16 mouse cellular contexts compared by ENCODE assay signal in genomic region chr11:103066191-103067050, GRCm38 (mm10). TPM values are rescaled to one million over a fixed set of nuclear protein-coding genes. Genes with fewer than 3 reads are reported as not detected.
DNase-seq lines count a peak whose midpoint lies in the region; ATAC-seq and TF ChIP-seq lines count a peak whose summit lies in the region.
"Had no signal": no experiment of that assay in that cellular context is flagged by ENCODE, and none has a peak within 500 bp of the region (broad histone marks: within the 10 kb centered on the region; RNA-seq: fewer than 3 reads in every experiment).

No protein-coding gene starts in this region.

- H3K4me3 ChIP-seq in heart, embryonic 15.5 days, result no peak overlapping the region
- no peak overlapping the region for H3K4me3 ChIP-seq in liver, adult 2 months (ENCODE audit: insufficient read depth, low read depth, low read length)
- no peak overlapping the region for H3K4me3 ChIP-seq in liver, embryonic 12.5 days
- H3K4me3 ChIP-seq: forebrain, embryonic 10.5 days; limb, embryonic 13.5 days had no signal

- H3K9ac ChIP-seq in heart, embryonic 15.5 days, result no peak overlapping the region
- H3K9ac ChIP-seq in liver, adult 2 months (ENCODE audit: low read depth, low read length), result no peak overlapping the region
- H3K9ac ChIP-seq in liver, embryonic 12.5 days, result no peak overlapping the region
- H3K9ac ChIP-seq: hindbrain, embryonic 14.5 days; limb, embryonic 13.5 days had no signal

- no peak overlapping the region for H3K4me2 ChIP-seq in heart, embryonic 15.5 days
- H3K4me2 ChIP-seq in liver, embryonic 12.5 days, result no peak overlapping the region
- H3K4me2 ChIP-seq: hindbrain, embryonic 14.5 days; limb, embryonic 13.5 days had no signal

- peak; percentile 10 for DNase-seq in cerebellum, adult 9-11 months
- DNase-seq in cerebellum, adult 11 months, result no peak
- DNase-seq in heart, postnatal 10 days, result no peak
- DNase-seq in liver, adult 2 months (ENCODE audit: extremely low read depth, low read depth, low spot score), result peak; percentile 51
- DNase-seq in 3T3-L1 (ENCODE audit: low read depth, low spot score), result peak; percentile 39
- no peak for DNase-seq in left cerebral cortex, postnatal 4 days
- DNase-seq: cerebellum, adult 18-20 months; layer of hippocampus, adult 9-11 months; midbrain, embryonic 14.5 days had no signal

- no peak for ATAC-seq in heart, embryonic 15.5 days (replicated peaks; ENCODE audit: insufficient number of reproducible peaks, insufficient read depth, low FRiP score, low read depth)
- ATAC-seq in liver, embryonic 12.5 days, result no peak
- ATAC-seq: intestine, embryonic 16.5 days had no signal

- no peaks in the 10 kb centered on the region for H3K9me3 ChIP-seq in heart, embryonic 15.5 days (replicated peaks)
- no peaks in the 10 kb centered on the region for H3K9me3 ChIP-seq in liver, embryonic 12.5 days (replicated peaks)
- H3K9me3 ChIP-seq: forebrain, embryonic 10.5 days; limb, embryonic 13.5 days had no signal

- peaks cover 21% of the 10 kb centered on the region for H3K4me1 ChIP-seq in heart, embryonic 15.5 days (replicated peaks)
- peaks cover 7% of the 10 kb centered on the region; the same call in 1 of the 2 replicates for H3K4me1 ChIP-seq in liver, adult 2 months (ENCODE audit: control insufficient read depth, insufficient read depth, low read length)
- H3K4me1 ChIP-seq in liver, embryonic 12.5 days, result no peaks in the 10 kb centered on the region
- H3K4me1 ChIP-seq: forebrain, embryonic 10.5 days; limb, embryonic 13.5 days had no signal

- no peaks in the 10 kb centered on the region for H3K79me2 ChIP-seq in liver, adult 2 months (ENCODE audit: control insufficient read depth, insufficient read depth, low read length)

- 91% methylated on average over 14 of the region's 14 CpGs for WGBS in heart, embryonic 15.5 days
- 80% methylated on average over 14 of the region's 14 CpGs for WGBS in liver, adult 2 months
- WGBS in liver, embryonic 12.5 days (ENCODE audit: insufficient replicate concordance), result 85% methylated on average over 14 of the region's 14 CpGs

- H3K27ac ChIP-seq in heart, embryonic 15.5 days, result peak overlapping the region; percentile 67; the same call in 1 of the 2 replicates
- H3K27ac ChIP-seq in liver, adult 2 months (replicated peaks; ENCODE audit: insufficient read depth, low read depth, low read length), result no peak overlapping the region
- no peak overlapping the region for H3K27ac ChIP-seq in liver, embryonic 12.5 days
- H3K27ac ChIP-seq: forebrain, embryonic 10.5 days; hindbrain, embryonic 14.5 days had no signal

- TF ChIP-seq CTCF in liver, adult 2 months (IDR thresholded peaks at IDR 0.05; ENCODE audit: low read depth, low read length), result no peak

- H3K36me3 ChIP-seq in heart, embryonic 15.5 days, result peaks cover 82% of the 10 kb centered on the region
- peaks cover 52% of the 10 kb centered on the region for H3K36me3 ChIP-seq in liver, adult 2 months (ENCODE audit: control insufficient read depth, insufficient read depth, low read length)
- peaks cover 92% of the 10 kb centered on the region for H3K36me3 ChIP-seq in liver, embryonic 12.5 days

- TF ChIP-seq POLR2A in liver, adult 2 months (IDR thresholded peaks at IDR 0.05; ENCODE audit: extremely low read depth, insufficient read depth, low read length), result no peak

- no peaks in the 10 kb centered on the region for H3K27me3 ChIP-seq in heart, embryonic 15.5 days
- no peaks in the 10 kb centered on the region for H3K27me3 ChIP-seq in liver, adult 2 months (ENCODE audit: control insufficient read depth, insufficient read depth, low read length)
- no peaks in the 10 kb centered on the region for H3K27me3 ChIP-seq in liver, embryonic 12.5 days (replicated peaks)
- H3K27me3 ChIP-seq: limb, embryonic 13.5 days had no signal

- intact Hi-C loops in heart, postnatal 10 days (cut with DNase I), result no loop called here
- intact Hi-C loops in left cerebral cortex, postnatal 4 days (cut with DNase I), result no loop called here

RNA-seq across cellular contexts. Expression of gene Plcd3, which starts 35.0 kb away (rescaled TPM):
- 11.0 and 11.8 TPM in 2 replicates for polyA plus RNA-seq in heart, embryonic 15.5 days (2015; fragmentation: Nextera tagmentation; extraction: Ambion mirVana)
- 10 to 100 TPM; 26.7 to 27.7 TPM for total RNA-seq in heart, postnatal 10 days (2021)
- total RNA-seq in liver, adult 2 months (2014; rRNA removed), result 0.54 and 1.0 TPM in 2 replicates
- 0.31 and 2.0 TPM in 2 replicates for polyA plus RNA-seq in liver, adult 2 months (2012; rRNA removed)
- polyA plus RNA-seq in liver, embryonic 12.5 days (2016; fragmentation: Nextera tagmentation; extraction: Ambion mirVana), result 0.74 and 0.79 TPM in 2 replicates
- 10 to 100 TPM; 11.1 to 13.8 TPM for total RNA-seq in left cerebral cortex, postnatal 4 days (2021)
- total RNA-seq: megakaryocyte, adult 5-6 weeks had no signal

RNA-seq across cellular contexts. Expression of gene Acbd4, which starts 35.1 kb away (rescaled TPM):
- 18.5 and 23.7 TPM in 2 replicates for polyA plus RNA-seq in heart, embryonic 15.5 days (2015; fragmentation: Nextera tagmentation; extraction: Ambion mirVana)
- total RNA-seq in heart, postnatal 10 days (2021), result 10 to 100 TPM; 35.5 to 37.4 TPM
- total RNA-seq in liver, adult 2 months (2014; rRNA removed), result 56.3 and 64.4 TPM in 2 replicates
- 66.6 and 83.9 TPM in 2 replicates for polyA plus RNA-seq in liver, adult 2 months (2012; rRNA removed)
- 40.6 and 46.1 TPM in 2 replicates for polyA plus RNA-seq in liver, embryonic 12.5 days (2016; fragmentation: Nextera tagmentation; extraction: Ambion mirVana)
- 10 to 100 TPM; 31.7 to 41.3 TPM for total RNA-seq in left cerebral cortex, postnatal 4 days (2021)

RNA-seq across cellular contexts. Expression of gene Dcakd, which starts 38.3 kb away (rescaled TPM):
- 64.8 and 89.4 TPM in 2 replicates for polyA plus RNA-seq in heart, embryonic 15.5 days (2015; fragmentation: Nextera tagmentation; extraction: Ambion mirVana)
- total RNA-seq in heart, postnatal 10 days (2021), result 10 to 100 TPM; 62.5 to 70.5 TPM
- total RNA-seq in liver, adult 2 months (2014; rRNA removed), result 23.9 and 30.9 TPM in 2 replicates
- polyA plus RNA-seq in liver, adult 2 months (2012; rRNA removed), result 45.8 and 46.3 TPM in 2 replicates
- 41.0 and 41.7 TPM in 2 replicates for polyA plus RNA-seq in liver, embryonic 12.5 days (2016; fragmentation: Nextera tagmentation; extraction: Ambion mirVana)
- 100 to 1,000 TPM; 116 to 128 TPM for total RNA-seq in left cerebral cortex, postnatal 4 days (2021)

RNA-seq across cellular contexts. Expression of gene Nmt1, which starts 38.4 kb away (rescaled TPM):
- polyA plus RNA-seq in heart, embryonic 15.5 days (2015; fragmentation: Nextera tagmentation; extraction: Ambion mirVana), result 39.1 and 47.8 TPM in 2 replicates
- 10 to 100 TPM; 61.4 to 63.2 TPM for total RNA-seq in heart, postnatal 10 days (2021)
- 16.8 and 23.9 TPM in 2 replicates for total RNA-seq in liver, adult 2 months (2014; rRNA removed)
- 34.1 and 34.3 TPM in 2 replicates for polyA plus RNA-seq in liver, adult 2 months (2012; rRNA removed)
- 47.9 and 54.8 TPM in 2 replicates for polyA plus RNA-seq in liver, embryonic 12.5 days (2016; fragmentation: Nextera tagmentation; extraction: Ambion mirVana)
- 10 to 100 TPM; 60.3 to 67.8 TPM for total RNA-seq in left cerebral cortex, postnatal 4 days (2021)

RNA-seq across cellular contexts. Expression of gene Hexim1, which starts 49.6 kb away (rescaled TPM):
- 2.6 and 3.0 TPM in 2 replicates for polyA plus RNA-seq in heart, embryonic 15.5 days (2015; fragmentation: Nextera tagmentation; extraction: Ambion mirVana)
- 10 to 100 TPM; 20.4 to 22.6 TPM for total RNA-seq in heart, postnatal 10 days (2021)
- 10.2 and 10.5 TPM in 2 replicates for total RNA-seq in liver, adult 2 months (2014; rRNA removed)
- 12.1 and 13.5 TPM in 2 replicates for polyA plus RNA-seq in liver, adult 2 months (2012; rRNA removed)
- polyA plus RNA-seq in liver, embryonic 12.5 days (2016; fragmentation: Nextera tagmentation; extraction: Ambion mirVana), result 2.4 and 3.0 TPM in 2 replicates
- total RNA-seq in left cerebral cortex, postnatal 4 days (2021), result 10 to 100 TPM; 22.9 to 23.2 TPM

Comparison
In these comparisons a context has a peak if more than half of its experiments do, and no peak if none do; other contexts are left out.
1. DNase-seq: peak in cerebellum, adult 9-11 months (single experiment), liver, adult 2 months (single experiment) and 3T3-L1 (single experiment); none in cerebellum, adult 11 months (single experiment), heart, postnatal 10 days (0 of 2) and left cerebral cortex, postnatal 4 days (single experiment).